8 mouse cellular contexts compared by ENCODE assay signal in the genomic region with DNA sequence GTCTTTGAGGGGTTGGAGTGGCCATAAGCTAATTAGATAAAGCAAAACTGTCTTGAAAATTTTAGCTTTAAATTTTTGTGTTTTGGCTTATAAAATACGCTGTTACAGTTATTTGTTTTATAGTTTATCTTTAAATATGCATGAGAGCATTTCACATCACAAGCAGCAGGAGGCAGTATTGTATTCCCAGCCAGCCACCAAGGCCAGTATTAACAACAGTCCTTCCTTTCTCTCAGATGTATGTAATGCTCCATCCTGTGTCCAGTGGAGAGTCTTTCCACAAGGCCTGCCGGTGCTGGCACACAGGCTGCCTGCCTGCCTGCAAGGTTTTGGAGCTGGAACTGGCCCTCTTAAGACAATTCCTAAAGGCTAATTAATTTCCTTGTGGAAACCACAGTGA. TPM values are rescaled to one million over a fixed set of nuclear protein-coding genes. Genes with fewer than 3 reads are reported as not detected.
A peak's percentile ranks its signal among the peaks of the same experiment; 100 is the strongest.
DNase-seq lines count a peak whose midpoint lies in the region; ATAC-seq lines count a peak whose summit lies in the region.

No protein-coding gene starts in this region.

- ATAC-seq in lung, embryonic 16.5 days (ENCODE audit: low read depth) = peak; percentile 64; the same call in 1 of the 2 replicates

- 37% methylated on average over 2 of the region's 2 CpGs for WGBS in lung, embryonic 16.5 days

- intact Hi-C loops in heart, postnatal 25 days (cut with DNase I) = loop anchor here (2.0 kb wide), 2 partner anchors 215 to 275 kb away; no protein-coding TSS in a partner anchor

- no peaks in the 10 kb centered on the region for H3K27me3 ChIP-seq in lung, embryonic 16.5 days (ENCODE audit: control insufficient read depth, insufficient read depth, low read depth, low read length)

- peaks cover 5% of the 10 kb centered on the region for H3K36me3 ChIP-seq in lung, embryonic 16.5 days (ENCODE audit: control insufficient read depth, insufficient read depth, low read length)

- no peak overlapping the region for H3K4me3 ChIP-seq in lung, embryonic 16.5 days (ENCODE audit: low read length)

- H3K4me2 ChIP-seq in lung, embryonic 16.5 days (ENCODE audit: low read depth, low read length) = no peak overlapping the region

- peak; percentile 28 to 34 for DNase-seq in cerebellum, postnatal 14 days
- no peak for DNase-seq in cerebellum, adult 9-10 months
- no peak for DNase-seq in lung, adult 18-20 months
- DNase-seq in embryo, embryonic 10 days (ENCODE audit: low spot score) = peak; percentile 45
- DNase-seq in retina, postnatal 1 day = peak; percentile 24
- no peak for DNase-seq in frontal cortex, postnatal 14 days (ENCODE audit: low spot score in 2 of 2)
- no peak for DNase-seq in heart, postnatal 25 days (ENCODE audit: low spot score)

- no peaks in the 10 kb centered on the region for H3K4me1 ChIP-seq in lung, embryonic 16.5 days (replicated peaks; ENCODE audit: control insufficient read depth, insufficient read depth, low read length)

- no peak overlapping the region for H3K27ac ChIP-seq in lung, embryonic 16.5 days (ENCODE audit: low read length)

- no peak overlapping the region for H3K9ac ChIP-seq in lung, embryonic 16.5 days (ENCODE audit: low read length)

- H3K9me3 ChIP-seq in lung, embryonic 16.5 days (ENCODE audit: control insufficient read depth, low read length) = no peaks in the 10 kb centered on the region

RNA-seq across cellular contexts. Expression of a gene that starts 26.7 kb away (rescaled TPM):
- polyA plus RNA-seq in lung, embryonic 16.5 days (2015; fragmentation: Nextera tagmentation; extraction: Ambion mirVana) = 27.3 and 30.6 TPM in 2 replicates
- 10 to 100 TPM; 55.1 to 56.0 TPM for total RNA-seq in heart, postnatal 25 days (2021)

RNA-seq across cellular contexts. Expression of a gene that starts 29.0 kb away (rescaled TPM):
- polyA plus RNA-seq in lung, embryonic 16.5 days (2015; fragmentation: Nextera tagmentation; extraction: Ambion mirVana) = 9.7 and 16.2 TPM in 2 replicates
- 10 to 100 TPM; 34.6 to 37.4 TPM for total RNA-seq in heart, postnatal 25 days (2021)

Comparison
In these comparisons a context has a peak if more than half of its experiments do, and no peak if none do; other contexts are left out.
1. DNase-seq: peak in cerebellum, postnatal 14 days (2 of 2), embryo, embryonic 10 days (single experiment) and retina, postnatal 1 day (single experiment); none in cerebellum, adult 9-10 months (single experiment), lung, adult 18-20 months (0 of 2), frontal cortex, postnatal 14 days (0 of 2) and heart, postnatal 25 days (single experiment).